Mouse (Mus musculus) intestine, embryonic 14.5 days (tissue): ENCODE measurements around the gene Dnttip1. TPM values are rescaled to one million over a fixed set of nuclear protein-coding genes. Genes with fewer than 3 reads are reported as not detected.

Source experiments
- ATAC-seq: fragments of 200-750 bp; cut with Nextera tagmentation; replicated peaks from 2 replicates; pipeline ENCODE4 v1.8.0; 2017; ENCODE audit warnings: low read depth, moderate number of reproducible peaks, moderate TSS enrichment, moderate library complexity; ENCODE audit not compliant: low FRiP score, low TSS enrichment
- DNase-seq: peaks from one replicate; pipeline ENCODE4 v3.0.0-alpha.2; 2018; ENCODE audit warnings: low spot score
- H3K27ac ChIP-seq: fragments of 300-500 bp; sonication (generic); 2 replicates; pipeline ENCODE4 v1.5.1; 2014; ENCODE audit warnings: low read depth, mild to moderate bottlenecking, control low read depth
- H3K27me3 ChIP-seq: fragments of 300-500 bp; sonication (generic); replicated peaks from 2 replicates; pipeline ENCODE4 v1.6.1; 2014; ENCODE audit warnings: low read length, control low read depth; ENCODE audit not compliant: control insufficient read depth, insufficient read depth
- H3K36me3 ChIP-seq: fragments of 300-500 bp; sonication (generic); 2 replicates; pipeline ENCODE4 v1.6.1; 2014; ENCODE audit warnings: low read length, control low read depth; ENCODE audit not compliant: control insufficient read depth, insufficient read depth
- H3K4me1 ChIP-seq: fragments of 300-500 bp; sonication (generic); replicated peaks from 2 replicates; pipeline ENCODE4 v1.6.1; 2014; ENCODE audit warnings: low read length, control low read depth, mixed read lengths; ENCODE audit not compliant: control insufficient read depth, insufficient read depth
- H3K4me2 ChIP-seq: fragments of 300-500 bp; sonication (generic); 2 replicates; pipeline ENCODE4 v1.6.1; 2014; ENCODE audit warnings: low read length
- H3K4me3 ChIP-seq: fragments of 300-500 bp; sonication (generic); 2 replicates; pipeline ENCODE4 v1.5.1; 2014; ENCODE audit warnings: low read depth, low read length, control low read depth, mixed read lengths
- H3K9ac ChIP-seq: fragments of 300-500 bp; sonication (generic); 2 replicates; pipeline ENCODE4 v1.6.1; 2014; ENCODE audit warnings: mild to moderate bottlenecking, low read length
- H3K9me3 ChIP-seq: fragments of 300-500 bp; sonication (generic); 2 replicates; pipeline ENCODE4 v1.6.1; 2016; ENCODE audit warnings: low read length, control low read depth; ENCODE audit not compliant: control insufficient read depth
- WGBS: fragments of 180-500 bp; shearing (Covaris S2); extraction: QIAGEN DNeasy Blood & Tissue Kit; methylation state at CpG from one replicate; pipeline ENCODE4 v1.1.7; 2014; 5-methylcytosine and 5-hydroxymethylcytosine counted together
- polyA plus RNA-seq: library from polyadenylated mRNA; unstranded; fragments of >200 nt; fragmentation: Nextera tagmentation; extraction: Ambion mirVana; gene quantifications from 2 replicates; pipeline ENCODE4 v1.2.1, GENCODE M21; 2014

Gene Dnttip1
- polyA plus RNA-seq, 1 experiment from 2014 or later = 67.0 TPM

GRCm38 (mm10) chr2:164739876-164740275 is 5.9 kb upstream of the Dnttip1 start:
- no peak for ATAC-seq
- no peak for DNase-seq
- Histone ChIP-seq H3K4me2 (no peak overlapping the region), H3K4me1 (no peaks in the 10 kb centered on the region), H3K4me3 (no peak overlapping the region), H3K9ac (no peak overlapping the region), H3K36me3 (no peaks in the 10 kb centered on the region), H3K27me3 (no peaks in the 10 kb centered on the region), H3K9me3 (no peaks in the 10 kb centered on the region), H3K27ac (no peak overlapping the region)
- WGBS = 60% methylated on average over 7 of the region's 7 CpGs

DNA sequence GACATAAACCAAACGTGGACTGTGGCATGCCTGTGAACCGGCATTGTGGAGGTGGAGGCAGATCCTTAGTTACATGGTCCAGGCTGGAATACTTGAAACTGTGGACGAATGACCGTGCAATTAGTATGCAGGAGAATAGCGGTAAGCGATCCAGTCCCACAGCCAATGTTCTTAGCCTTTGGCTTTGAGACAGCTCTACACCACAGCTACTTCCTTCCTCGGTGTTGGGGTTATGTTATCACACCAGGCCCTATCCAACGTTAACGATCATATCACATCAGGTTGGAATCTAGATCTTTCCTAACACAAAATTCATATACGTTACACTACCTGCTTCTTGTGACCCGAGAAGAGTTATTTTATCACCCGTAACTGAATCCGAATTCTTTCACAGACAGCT is 796 bp upstream of the Dnttip1 start:
- H3K9ac ChIP-seq = peak overlapping the region; percentile 95; the same call in 1 of the 2 replicates
- peaks cover 26% of the 10 kb centered on the region for H3K36me3 ChIP-seq
- H3K4me3 ChIP-seq = peak overlapping the region; percentile 84
- no peak overlapping the region for H3K27ac ChIP-seq
- no peaks in the 10 kb centered on the region for H3K27me3 ChIP-seq
- 72% methylated on average over 13 of the region's 13 CpGs for WGBS
- DNase-seq (no peak), ATAC-seq (no peak)
- peak overlapping the region; percentile 97 for H3K4me2 ChIP-seq
- no peaks in the 10 kb centered on the region for H3K9me3 ChIP-seq
- H3K4me1 ChIP-seq = peaks cover 11% of the 10 kb centered on the region

- 51% methylated on average over 8 of the region's 8 CpGs for WGBS
- Histone ChIP-seq H3K9ac (peak overlapping the region; percentile 95), H3K4me2 (peak overlapping the region; percentile 97), H3K27me3 (no peaks in the 10 kb centered on the region), H3K4me1 (peaks cover 11% of the 10 kb centered on the region), H3K27ac (no peak overlapping the region), H3K9me3 (no peaks in the 10 kb centered on the region), H3K4me3 (peak overlapping the region; percentile 84), H3K36me3 (peaks cover 43% of the 10 kb centered on the region)
- ATAC-seq (no peak), DNase-seq (no peak)
These were observed 910 bp downstream of the Dnttip1 start for GRCm38 (mm10) chr2:164746693-164747092.

DNA sequence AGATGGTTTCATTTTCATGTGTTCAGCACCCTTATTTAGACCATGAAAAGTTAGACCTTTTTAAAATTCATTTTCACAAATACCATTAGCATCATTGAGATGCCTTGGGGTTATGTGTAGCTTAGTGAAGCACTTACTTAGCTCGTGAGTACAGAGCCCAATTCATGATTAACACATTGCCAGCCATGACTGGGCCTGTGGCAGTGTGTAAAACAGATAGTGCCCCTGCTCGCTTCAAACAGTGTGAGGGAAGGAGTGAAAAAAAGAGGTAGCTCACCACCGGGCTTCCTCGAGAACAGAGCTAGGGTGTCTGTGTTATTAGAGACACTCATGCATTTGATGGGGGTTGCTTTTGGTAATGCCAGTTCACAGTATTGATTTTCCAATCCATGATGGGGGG is 2.4 kb downstream of the Dnttip1 start:
- Histone ChIP-seq H3K9me3 (no peaks in the 10 kb centered on the region), H3K36me3 (peaks cover 58% of the 10 kb centered on the region), H3K4me3 (no peak overlapping the region), H3K4me1 (peaks cover 11% of the 10 kb centered on the region), H3K4me2 (no peak overlapping the region), H3K27me3 (no peaks in the 10 kb centered on the region), H3K27ac (no peak overlapping the region), H3K9ac (no peak overlapping the region)
- ATAC-seq (no peak), DNase-seq (no peak)
- WGBS = 77% methylated on average over 4 of the region's 4 CpGs

DNA sequence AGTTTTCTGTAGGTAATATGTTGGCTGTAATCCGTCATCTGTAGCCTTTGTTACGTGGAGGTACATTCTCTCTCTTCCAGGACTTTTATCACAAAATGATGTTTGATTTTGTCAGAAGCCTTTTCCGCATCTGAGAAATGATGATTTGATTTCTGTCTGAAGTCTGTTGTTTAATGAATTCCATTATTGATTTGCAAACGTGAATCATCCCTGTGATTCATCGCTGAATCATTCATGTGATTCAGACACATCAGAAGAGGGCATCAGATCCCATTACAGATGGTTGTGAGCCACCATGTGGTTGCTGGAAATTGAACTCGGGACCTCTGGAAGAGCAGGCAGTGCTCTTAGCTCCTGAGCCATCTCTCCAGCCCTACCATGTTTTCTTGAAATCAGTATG is 3.2 kb downstream of the Dnttip1 start:
- H3K27me3 ChIP-seq = no peaks in the 10 kb centered on the region
- H3K9ac ChIP-seq = no peak overlapping the region
- H3K4me1 ChIP-seq = peaks cover 11% of the 10 kb centered on the region
- ATAC-seq (no peak), DNase-seq (no peak)
- no peak overlapping the region for H3K4me3 ChIP-seq
- WGBS = 92% methylated on average over 6 of the region's 6 CpGs
- H3K4me2 ChIP-seq = no peak overlapping the region
- H3K36me3 ChIP-seq = peaks cover 65% of the 10 kb centered on the region
- H3K9me3 ChIP-seq = no peaks in the 10 kb centered on the region
- H3K27ac ChIP-seq = no peak overlapping the region

DNA sequence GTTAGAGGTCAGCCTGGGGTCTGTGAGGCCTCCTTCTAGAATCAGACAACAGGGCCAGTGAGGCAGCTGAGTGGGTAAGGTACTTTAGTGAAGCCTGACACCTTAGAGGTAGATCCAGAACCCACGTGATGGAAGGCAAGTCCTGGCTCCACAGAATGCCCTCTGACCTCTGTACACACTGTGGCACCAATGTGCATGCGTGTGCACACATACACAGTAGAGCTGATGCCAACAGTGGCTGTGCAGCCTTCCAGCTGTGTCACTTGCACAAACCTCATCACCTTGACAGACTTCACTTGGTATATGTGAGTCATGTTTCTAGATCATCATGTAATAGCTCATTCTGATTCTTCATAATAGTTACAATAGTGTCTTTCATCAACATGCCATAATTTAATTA is 6.7 kb downstream of the Dnttip1 start:
- H3K36me3 ChIP-seq = peaks cover 97% of the 10 kb centered on the region
- WGBS = 84% methylated on average over 2 of the region's 2 CpGs

DNA sequence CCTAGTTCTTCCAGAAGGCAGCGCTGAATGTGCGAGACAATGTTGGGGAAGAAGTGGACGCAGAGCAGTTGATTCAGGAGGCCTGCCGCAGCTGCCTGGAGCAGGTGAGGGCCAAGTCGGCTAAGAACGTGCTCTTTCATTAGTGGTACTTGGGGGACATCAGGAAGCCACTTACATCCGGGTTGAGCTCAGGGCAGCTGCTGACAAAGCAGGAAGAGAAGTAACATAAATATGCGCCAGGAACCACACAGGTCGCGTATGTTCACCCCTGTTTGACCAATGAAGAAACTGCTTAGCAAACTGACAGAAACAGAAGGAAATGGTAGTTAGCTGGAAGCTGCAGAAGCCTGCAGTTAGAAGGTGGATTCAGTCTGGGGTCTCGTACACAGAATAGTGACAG is 8.3 kb downstream of the Dnttip1 start:
- 78% methylated on average over 11 of the region's 11 CpGs for whole genome bisulfite sequencing
- H3K27me3 ChIP-seq = no peaks in the 10 kb centered on the region
- DNase-seq (no peak), ATAC-seq (no peak)
- no peaks in the 10 kb centered on the region for H3K4me1 ChIP-seq
- no peaks in the 10 kb centered on the region for H3K9me3 ChIP-seq
- no peak overlapping the region for H3K9ac ChIP-seq
- H3K4me3 ChIP-seq = no peak overlapping the region
- H3K27ac ChIP-seq = no peak overlapping the region
- peaks cover 97% of the 10 kb centered on the region for H3K36me3 ChIP-seq
- no peak overlapping the region for H3K4me2 ChIP-seq

More for the DNA sequence above, 6.7 kb downstream of the Dnttip1 start:
- 0 out of 2 replicates have a peak, but pooled peaks have one; percentile 40 for ATAC-seq
- H3K4me3 ChIP-seq = no peak overlapping the region
- no peaks in the 10 kb centered on the region for H3K4me1 ChIP-seq
- H3K9ac ChIP-seq = no peak overlapping the region
- no peaks in the 10 kb centered on the region for H3K27me3 ChIP-seq
- no peak overlapping the region for H3K27ac ChIP-seq
- DNase-seq = no peak
- H3K4me2 ChIP-seq = no peak overlapping the region
- no peaks in the 10 kb centered on the region for H3K9me3 ChIP-seq

GRCm38 (mm10) chr2:164754800-164755199 is 9.0 kb downstream of the Dnttip1 start:
- Histone ChIP-seq H3K4me1 (no peaks in the 10 kb centered on the region), H3K27ac (no peak overlapping the region), H3K27me3 (no peaks in the 10 kb centered on the region), H3K36me3 (peaks cover 99% of the 10 kb centered on the region), H3K4me2 (no peak overlapping the region), H3K4me3 (no peak overlapping the region), H3K9me3 (no peaks in the 10 kb centered on the region), H3K9ac (no peak overlapping the region)
- 79% methylated on average over 2 of the region's 2 CpGs for WGBS
- ATAC-seq (no peak), DNase-seq (no peak)

- no peak for ATAC-seq
- H3K27me3 ChIP-seq = no peaks in the 10 kb centered on the region
- H3K9ac ChIP-seq = no peak overlapping the region
- no peaks in the 10 kb centered on the region for H3K9me3 ChIP-seq
- peaks cover 99% of the 10 kb centered on the region for H3K36me3 ChIP-seq
- H3K4me2 ChIP-seq = no peak overlapping the region
- no peak for DNase-seq
- H3K27ac ChIP-seq = no peak overlapping the region
- WGBS = 91% methylated on average over 11 of the region's 11 CpGs
- no peaks in the 10 kb centered on the region for H3K4me1 ChIP-seq
- no peak overlapping the region for H3K4me3 ChIP-seq
These were observed 12.1 kb downstream of the Dnttip1 start for GRCm38 (mm10) chr2:164757841-164758240.
